Mouse (Mus musculus) embryonic facial prominence, embryonic 13.5 days (tissue): Measurements from ENCODE around the gene Palld. TPM values are rescaled to one million over a fixed set of nuclear protein-coding genes. Genes with fewer than 3 reads are reported as not detected.

ENCODE experiments used
- ATAC-seq: fragments of 200-750 bp; cut with Nextera tagmentation; 2 replicates; pipeline ENCODE4 v1.8.0; 2017; ENCODE audit warnings: low read depth; ENCODE audit not compliant: insufficient number of reproducible peaks, insufficient read depth, low FRiP score, low TSS enrichment
- H3K27ac ChIP-seq: fragments of 300-500 bp; sonication (generic); 2 replicates; pipeline ENCODE4 v1.5.1; 2015; ENCODE audit warnings: moderate library complexity, mild to moderate bottlenecking, inconsistent platforms
- H3K27me3 ChIP-seq: fragments of 300-500 bp; sonication (generic); 2 replicates; pipeline ENCODE4 v1.6.1; 2015; ENCODE audit warnings: mild to moderate bottlenecking, inconsistent platforms
- H3K36me3 ChIP-seq: fragments of 300-500 bp; sonication (generic); 2 replicates; pipeline ENCODE4 v1.6.1; 2015; ENCODE audit warnings: mild to moderate bottlenecking, inconsistent platforms
- H3K4me1 ChIP-seq: fragments of 300-500 bp; sonication (generic); 2 replicates; pipeline ENCODE4 v1.6.1; 2015; ENCODE audit warnings: inconsistent platforms
- H3K4me2 ChIP-seq: fragments of 300-500 bp; sonication (generic); 2 replicates; pipeline ENCODE4 v1.6.1; 2015; ENCODE audit warnings: moderate library complexity, mild to moderate bottlenecking, inconsistent platforms
- H3K4me3 ChIP-seq: fragments of 300-500 bp; sonication (generic); 2 replicates; pipeline ENCODE4 v1.5.1; 2015; ENCODE audit warnings: mild to moderate bottlenecking, inconsistent platforms
- H3K9ac ChIP-seq: fragments of 300-500 bp; sonication (generic); 2 replicates; pipeline ENCODE4 v1.6.1; 2015; ENCODE audit warnings: mild to moderate bottlenecking, inconsistent platforms
- H3K9me3 ChIP-seq: fragments of 300-500 bp; sonication (generic); 2 replicates; pipeline ENCODE4 v1.6.1; 2016; ENCODE audit warnings: inconsistent platforms
- WGBS: fragments of 180-500 bp; shearing (Covaris S2); methylation state at CpG from one replicate; pipeline ENCODE4 v1.1.7; 2015; ENCODE audit warnings: mixed read lengths; 5-methylcytosine and 5-hydroxymethylcytosine counted together
- polyA plus RNA-seq: library from polyadenylated mRNA; unstranded; fragments of >200 nt; fragmentation: Nextera tagmentation; extraction: Ambion mirVana; gene quantifications from 2 replicates; pipeline ENCODE4 v1.2.1, GENCODE M21; 2015

Palld gene
- polyA plus RNA-seq, 1 experiment from 2014 or later, result 146 TPM

DNA sequence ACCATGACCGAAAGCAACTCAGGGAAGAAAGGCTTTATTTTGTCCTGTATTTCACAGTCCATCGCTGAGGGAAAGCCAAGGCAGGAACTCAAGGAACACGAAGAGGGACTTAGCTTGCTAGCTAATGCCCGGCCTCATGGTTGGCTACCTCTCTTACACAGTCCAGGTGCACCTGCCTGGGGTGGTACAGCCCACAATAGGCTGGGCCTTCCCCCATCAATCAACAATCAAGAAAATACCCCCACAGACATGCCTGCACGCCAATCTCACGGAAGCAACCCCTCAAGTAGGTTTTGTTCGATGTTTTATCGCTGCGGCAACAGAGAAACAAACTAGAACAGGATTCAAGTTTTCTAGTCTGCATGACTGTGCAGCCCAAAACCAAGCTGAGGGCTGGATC is 426.3 kb downstream of the Palld start:
- H3K27me3 ChIP-seq, result no peaks in the 10 kb centered on the region
- no peak overlapping the region for H3K27ac ChIP-seq
- WGBS, result 82% methylated on average over 9 of the region's 9 CpGs
- H3K4me1 ChIP-seq, result no peaks in the 10 kb centered on the region
- H3K4me2 ChIP-seq, result no peak overlapping the region
- H3K36me3 ChIP-seq, result no peaks in the 10 kb centered on the region
- no peak overlapping the region for H3K9ac ChIP-seq
- no peak overlapping the region for H3K4me3 ChIP-seq
- no peak for ATAC-seq
- H3K9me3 ChIP-seq, result no peaks in the 10 kb centered on the region

DNA sequence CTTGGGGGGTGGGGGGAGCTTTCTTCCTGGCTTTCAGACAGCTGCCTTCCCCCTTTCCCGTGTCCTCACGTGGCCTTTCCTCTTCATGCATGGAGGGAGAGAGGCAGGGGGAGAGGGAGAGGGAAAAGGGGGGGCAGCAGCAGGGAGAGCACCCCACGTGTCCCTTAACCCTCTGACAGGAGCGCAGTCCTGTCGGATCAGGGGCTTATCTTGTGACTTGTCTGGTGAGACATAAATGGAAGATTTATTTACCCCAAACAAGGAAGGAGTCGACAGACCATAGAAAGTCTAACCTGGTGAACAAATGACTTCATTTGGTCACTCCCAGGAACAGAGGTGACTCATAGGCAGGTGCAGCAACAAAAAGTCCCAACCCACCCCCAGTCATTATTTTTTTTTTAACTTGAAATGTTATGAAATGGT is 427.2 kb downstream of the Palld start:
- H3K9me3 ChIP-seq, result no peaks in the 10 kb centered on the region
- H3K4me2 ChIP-seq, result no peak overlapping the region
- no peaks in the 10 kb centered on the region for H3K4me1 ChIP-seq
- no peak for ATAC-seq
- no peak overlapping the region for H3K27ac ChIP-seq
- WGBS, result 50% methylated on average over 6 of the region's 6 CpGs
- H3K9ac ChIP-seq, result no peak overlapping the region
- no peak overlapping the region for H3K4me3 ChIP-seq
- no peaks in the 10 kb centered on the region for H3K27me3 ChIP-seq
- no peaks in the 10 kb centered on the region for H3K36me3 ChIP-seq

DNA sequence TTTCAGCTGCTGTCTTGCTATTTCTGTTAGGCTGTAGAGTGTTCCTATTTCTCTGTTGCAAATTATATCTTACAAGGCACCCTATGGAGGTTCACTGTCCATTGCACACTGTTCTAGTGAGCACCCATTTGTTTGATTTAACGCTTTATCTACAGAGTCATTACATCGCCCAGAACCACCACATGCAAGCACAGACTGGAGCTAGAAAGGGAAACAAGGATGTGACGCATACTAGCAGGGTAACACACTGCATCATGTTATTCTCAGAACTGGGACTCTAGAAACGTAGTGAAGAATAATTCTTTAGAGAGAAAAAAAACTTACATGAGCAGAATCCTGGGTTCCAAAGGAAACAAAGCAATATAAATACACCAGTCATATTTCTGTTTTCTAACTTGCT is 432.3 kb downstream of the Palld start:
- H3K36me3 ChIP-seq, result no peaks in the 10 kb centered on the region
- H3K4me2 ChIP-seq, result no peak overlapping the region
- no peaks in the 10 kb centered on the region for H3K9me3 ChIP-seq
- H3K9ac ChIP-seq, result no peak overlapping the region
- no peak overlapping the region for H3K27ac ChIP-seq
- no peaks in the 10 kb centered on the region for H3K27me3 ChIP-seq
- H3K4me3 ChIP-seq, result no peak overlapping the region
- peaks cover 3% of the 10 kb centered on the region; the same call in 1 of the 2 replicates for H3K4me1 ChIP-seq
- WGBS, result 86% methylated on average over 4 of the region's 4 CpGs
- no peak for ATAC-seq

DNA sequence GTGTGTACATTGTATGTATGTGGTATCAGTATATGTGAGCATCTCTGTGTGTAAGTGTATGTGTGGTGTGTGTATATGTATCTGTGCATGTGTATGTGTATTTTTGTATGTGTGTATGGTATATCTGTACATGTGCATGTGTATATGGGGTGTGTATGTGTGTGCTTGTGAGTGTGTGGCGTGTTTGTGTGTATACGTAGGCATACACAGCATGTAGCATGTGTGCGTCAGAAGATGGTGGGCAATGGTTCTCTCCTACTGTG is 435.0 kb downstream of the Palld start:
- Histone ChIP-seq H3K27ac (no peak overlapping the region), H3K4me3 (no peak overlapping the region), H3K4me1 (peaks cover 3% of the 10 kb centered on the region; the same call in 1 of the 2 replicates), H3K4me2 (no peak overlapping the region), H3K36me3 (no peaks in the 10 kb centered on the region), H3K9ac (no peak overlapping the region), H3K9me3 (no peaks in the 10 kb centered on the region), H3K27me3 (no peaks in the 10 kb centered on the region)
- no peak for ATAC-seq
- WGBS, result 90% methylated on average over 3 of the region's 3 CpGs

DNA sequence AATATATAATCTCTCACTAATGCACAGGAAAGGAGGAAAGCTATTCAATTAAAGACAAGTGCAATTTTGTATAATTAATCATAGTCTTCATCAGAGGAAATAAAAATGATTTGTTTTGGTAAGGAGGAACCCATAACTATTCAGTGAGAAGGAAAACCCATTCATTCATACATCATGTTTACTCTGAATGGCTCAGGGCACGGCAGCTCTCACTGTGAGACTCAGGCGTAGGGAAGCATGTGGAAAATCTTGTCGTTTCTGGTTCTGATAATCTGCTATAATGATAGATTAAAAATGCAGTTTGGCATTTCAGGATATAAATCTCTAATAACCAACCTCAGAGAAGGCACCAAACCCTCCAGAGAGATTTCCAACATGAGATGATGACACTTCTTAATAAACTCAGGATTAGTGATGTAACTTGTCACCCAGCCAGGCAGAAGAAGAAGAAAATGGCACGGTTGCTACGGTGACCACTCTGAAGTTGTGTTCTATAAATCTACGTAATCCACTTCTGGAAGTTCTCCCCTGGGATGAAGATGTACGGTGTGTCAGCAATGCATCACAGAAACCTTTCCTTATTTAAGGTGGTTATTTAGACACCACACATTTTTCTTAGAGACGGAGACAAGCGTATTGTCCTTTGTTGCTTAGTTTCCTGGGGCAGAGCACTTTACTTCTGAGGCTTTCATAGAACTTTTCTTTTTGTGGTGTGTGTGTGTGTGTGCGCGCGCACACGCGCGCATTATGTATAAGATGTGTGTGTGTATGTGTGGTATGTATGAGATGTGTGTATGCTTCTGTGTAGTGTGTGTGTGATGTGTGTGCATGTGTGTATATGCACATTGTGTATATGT is 435.6 kb downstream of the Palld start:
- WGBS, result 84% methylated on average over 15 of the region's 15 CpGs
- no peak overlapping the region for H3K4me3 ChIP-seq
- H3K4me1 ChIP-seq, result peaks cover 3% of the 10 kb centered on the region; the same call in 1 of the 2 replicates
- H3K27me3 ChIP-seq, result no peaks in the 10 kb centered on the region
- H3K36me3 ChIP-seq, result no peaks in the 10 kb centered on the region
- H3K27ac ChIP-seq, result no peak overlapping the region
- H3K9me3 ChIP-seq, result no peaks in the 10 kb centered on the region
- no peak overlapping the region for H3K4me2 ChIP-seq
- H3K9ac ChIP-seq, result no peak overlapping the region
- no peak for ATAC-seq

DNA sequence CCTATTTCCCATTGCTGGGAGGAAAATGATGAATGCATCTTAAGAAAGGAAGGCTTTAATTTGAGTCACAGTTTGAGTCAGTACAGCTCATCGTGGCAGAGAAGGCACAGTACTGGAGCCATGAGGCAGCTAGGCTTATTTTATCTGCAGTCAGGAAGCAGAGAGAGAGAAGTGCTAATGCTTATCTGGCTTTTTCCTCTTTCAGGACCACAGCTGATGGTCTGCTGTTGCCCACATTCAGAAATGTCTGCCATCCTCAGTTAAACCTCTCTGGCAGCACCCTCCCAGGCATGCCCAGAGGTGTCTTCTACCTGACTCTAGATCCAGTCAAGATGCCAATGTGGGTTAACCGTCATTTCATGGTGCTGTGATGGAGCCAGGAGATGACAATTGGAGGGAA is 438.1 kb downstream of the Palld start:
- 70% methylated on average over 2 of the region's 2 CpGs for WGBS
- Histone ChIP-seq H3K4me3 (no peak overlapping the region), H3K27me3 (no peaks in the 10 kb centered on the region), H3K4me2 (no peak overlapping the region), H3K27ac (no peak overlapping the region), H3K4me1 (peaks cover 3% of the 10 kb centered on the region; the same call in 1 of the 2 replicates), H3K9ac (no peak overlapping the region), H3K36me3 (no peaks in the 10 kb centered on the region), H3K9me3 (no peaks in the 10 kb centered on the region)
- ATAC-seq, result no peak

DNA sequence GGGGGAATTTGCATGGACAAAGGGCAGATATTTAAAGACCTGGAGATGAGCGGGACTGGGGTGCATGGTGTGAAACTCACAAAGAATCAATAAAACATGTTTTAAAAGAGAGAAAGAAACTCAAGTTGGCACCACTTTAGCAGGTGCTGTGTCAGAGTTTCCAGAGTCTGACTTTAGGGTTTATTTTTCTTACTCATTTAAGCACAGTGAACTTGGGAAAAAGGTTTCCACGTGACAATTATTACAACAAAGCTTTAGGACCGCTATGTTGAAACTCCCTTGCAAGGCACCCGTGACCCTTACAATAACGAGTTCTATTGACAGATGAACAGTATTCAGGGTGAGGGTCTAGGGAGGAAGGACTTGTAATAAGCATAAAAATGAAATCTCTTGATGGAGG is 440.3 kb downstream of the Palld start:
- Histone ChIP-seq H3K4me2 (no peak overlapping the region), H3K9ac (no peak overlapping the region), H3K27ac (no peak overlapping the region), H3K4me1 (no peaks in the 10 kb centered on the region), H3K36me3 (no peaks in the 10 kb centered on the region), H3K4me3 (no peak overlapping the region), H3K27me3 (no peaks in the 10 kb centered on the region), H3K9me3 (no peaks in the 10 kb centered on the region)
- 82% methylated on average over 5 of the region's 5 CpGs for WGBS
- no peak for ATAC-seq

Other genes starting within 250 kb of the Palld start
- 0.35 and 0.62 TPM in 2 replicates for gene Ddx60, start 25.4 kb upstream of the Palld start, polyA plus RNA-seq
- gene Anxa10, start 220.5 kb upstream of the Palld start, polyA plus RNA-seq, result not detected in 2 replicates